Mouse (Mus musculus): ENCODE measurements around the gene Cblb.

DNA sequence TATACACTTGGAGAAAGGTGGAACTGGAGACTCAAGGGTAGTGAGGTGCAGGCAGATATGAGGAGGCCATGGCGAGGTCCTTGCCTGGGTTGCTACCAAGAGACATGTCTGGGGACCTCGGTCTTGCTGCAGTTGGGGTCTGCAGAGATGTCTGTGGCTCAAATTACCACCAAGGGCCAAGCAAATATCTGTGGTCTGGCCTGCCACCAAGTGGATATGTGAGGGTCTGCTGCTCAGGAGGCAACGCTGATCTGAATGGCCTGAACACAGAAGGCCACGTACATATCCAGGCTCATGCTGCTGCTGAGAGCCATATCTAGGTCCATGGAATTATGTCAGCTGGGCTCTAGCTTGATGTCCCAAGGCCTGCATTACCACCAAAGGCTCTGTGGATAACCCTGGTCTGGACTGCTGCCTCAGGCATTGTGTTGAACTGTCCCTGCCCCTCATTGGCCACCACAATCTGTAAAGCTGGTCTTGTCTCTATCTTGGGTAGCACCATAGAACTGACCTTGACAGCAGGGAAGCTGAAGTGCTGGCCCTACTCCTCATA, 212.5 kb downstream of the Cblb start:
- TF ChIP-seq EP300 (IDR thresholded peaks at IDR 0.05) (no peak), CTCF (IDR thresholded peaks at IDR 0.05) (peak; percentile 43)
